Mouse (Mus musculus) small intestine, adult 10 weeks (tissue): ENCODE data around the gene Reck. TPM values are rescaled to one million over a fixed set of nuclear protein-coding genes. Genes with fewer than 3 reads are reported as not detected.

ENCODE experiments used
- polyA plus RNA-seq: library from polyadenylated mRNA; stranded (reverse); fragments of 350-450 nt; fragmentation: Illumina TruSeq; extraction: RNeasy Lipid Tissue Mini Kit (QIAGEN cat#74804); gene quantifications from one replicate; pipeline ENCODE4 v1.2.3, GENCODE M21; 2014; ENCODE audit warnings: low replicate concordance

The Reck gene
- 3.3 TPM for polyA plus RNA-seq

GRCm38 (mm10) chr4:43875160-43875918 is at the start of gene Reck:
Reck (plus strand) TSS chr4:43875530.

GRCm38 (mm10) chr4:43840101-43840500 is 35.2 kb upstream of the Reck start, which contains the start of gene Olfr157:
Olfr157 (minus strand) TSS chr4:43840201.

GRCm38 (mm10) chr4:43851265-43851664 is 24.1 kb upstream of the Reck start, which contains the start of gene Olfr155:
Olfr155 (plus strand) TSS chr4:43851565.

GRCm38 (mm10) chr4:43957292-43957845 is 82.0 kb downstream of the Reck start, which contains the start of gene Glipr2:
Glipr2 (plus strand) TSS chr4:43957401.

GRCm38 (mm10) chr4:43983181-43983580 is 107.9 kb downstream of the Reck start, which contains the start of gene Ccin:
Ccin (plus strand) TSS chr4:43983483.

Other genes with a start within 250 kb of the Reck start
- 1.0 TPM for gene Npr2, start 243.6 kb upstream of the Reck start, polyA plus RNA-seq
- not detected for gene Spag8, start 221.9 kb upstream of the Reck start, polyA plus RNA-seq
- 3.7 TPM for gene Hint2, start 219.1 kb upstream of the Reck start, polyA plus RNA-seq
- gene Tmem8b, start 206.6 kb upstream of the Reck start, polyA plus RNA-seq: 0.52 TPM
- not detected for gene Fam221b, start 206.4 kb upstream of the Reck start, polyA plus RNA-seq
- not detected for gene Olfr70, start 174.7 kb upstream of the Reck start, polyA plus RNA-seq
- gene Olfr71, start 165.3 kb upstream of the Reck start, polyA plus RNA-seq: not detected
- gene Hrct1, start 148.3 kb upstream of the Reck start, polyA plus RNA-seq: not detected
- 0.93 TPM for gene Spaar, start 145.5 kb upstream of the Reck start, polyA plus RNA-seq
- gene Olfr159, start 104.5 kb upstream of the Reck start, polyA plus RNA-seq: not detected
- not detected for gene Olfr156, start 51.6 kb upstream of the Reck start, polyA plus RNA-seq
- gene Olfr157, start 35.3 kb upstream of the Reck start, polyA plus RNA-seq: not detected
- not detected for gene Olfr155, start 24.0 kb upstream of the Reck start, polyA plus RNA-seq
- gene Glipr2, start 81.9 kb downstream of the Reck start, polyA plus RNA-seq: 13.3 TPM
- not detected for gene Ccin, start 108.0 kb downstream of the Reck start, polyA plus RNA-seq
- 99.3 TPM for gene Clta, start 128.9 kb downstream of the Reck start, polyA plus RNA-seq
- 17.0 TPM for gene Gne, start 208.6 kb downstream of the Reck start, polyA plus RNA-seq